Mouse (Mus musculus) liver, embryonic 16.5 days (tissue): ENCODE measurements around the gene Synj2. TPM values are rescaled to one million over a fixed set of nuclear protein-coding genes. Genes with fewer than 3 reads are reported as not detected.
A peak's percentile ranks its signal among the peaks of the same experiment; 100 is the strongest.

ENCODE experiments used
- ATAC-seq: fragments of 200-750 bp; cut with Nextera tagmentation; 2 replicates; pipeline ENCODE4 v1.8.0; 2017; ENCODE audit warnings: low read depth, mild to moderate bottlenecking, moderate number of reproducible peaks, moderate library complexity
- H3K27ac ChIP-seq: fragments of 300-500 bp; sonication (generic); 2 replicates; pipeline ENCODE4 v1.5.1; 2014; ENCODE audit warnings: mild to moderate bottlenecking, low read length
- H3K27me3 ChIP-seq: fragments of 300-500 bp; sonication (generic); 2 replicates; pipeline ENCODE4 v1.6.1; 2014; ENCODE audit warnings: low read depth, low read length, mixed read lengths; ENCODE audit not compliant: control insufficient read depth, insufficient read depth
- H3K36me3 ChIP-seq: fragments of 300-500 bp; sonication (generic); 2 replicates; pipeline ENCODE4 v1.6.1; 2014; ENCODE audit warnings: mild to moderate bottlenecking; ENCODE audit not compliant: control insufficient read depth, insufficient read depth
- H3K4me1 ChIP-seq: fragments of 300-500 bp; sonication (generic); 2 replicates; pipeline ENCODE4 v1.6.1; 2014; ENCODE audit warnings: low read depth, low read length, mixed read lengths; ENCODE audit not compliant: control insufficient read depth
- H3K4me2 ChIP-seq: fragments of 300-500 bp; sonication (generic); 2 replicates; pipeline ENCODE4 v1.6.1; 2014; ENCODE audit warnings: low read depth, low read length, mixed read lengths
- H3K4me3 ChIP-seq: fragments of 300-500 bp; sonication (generic); 2 replicates; pipeline ENCODE4 v1.5.1; 2014; ENCODE audit warnings: low read depth, mild to moderate bottlenecking, low read length
- H3K9ac ChIP-seq: fragments of 300-500 bp; sonication (generic); 2 replicates; pipeline ENCODE4 v1.6.1; 2014; ENCODE audit warnings: low read depth, low read length
- H3K9me3 ChIP-seq: fragments of 300-500 bp; sonication (generic); replicated peaks from 2 replicates; pipeline ENCODE4 v1.6.1; 2016; ENCODE audit warnings: low read length; ENCODE audit not compliant: control insufficient read depth
- whole genome bisulfite sequencing: fragments of 180-500 bp; shearing (Covaris S2); extraction: QIAGEN DNeasy Blood & Tissue Kit; methylation state at CpG from one replicate; pipeline ENCODE4 v1.1.7; 2014; ENCODE audit not compliant: insufficient replicate concordance; 5-methylcytosine and 5-hydroxymethylcytosine counted together
- polyA plus RNA-seq: library from polyadenylated mRNA; unstranded; fragments of >200 nt; fragmentation: Nextera tagmentation; extraction: Ambion mirVana; gene quantifications from 2 replicates; pipeline ENCODE4 v1.2.1, GENCODE M21; 2015

Synj2 gene
- polyA plus RNA-seq, 1 experiment from 2014 or later = 3.0 TPM

DNA sequence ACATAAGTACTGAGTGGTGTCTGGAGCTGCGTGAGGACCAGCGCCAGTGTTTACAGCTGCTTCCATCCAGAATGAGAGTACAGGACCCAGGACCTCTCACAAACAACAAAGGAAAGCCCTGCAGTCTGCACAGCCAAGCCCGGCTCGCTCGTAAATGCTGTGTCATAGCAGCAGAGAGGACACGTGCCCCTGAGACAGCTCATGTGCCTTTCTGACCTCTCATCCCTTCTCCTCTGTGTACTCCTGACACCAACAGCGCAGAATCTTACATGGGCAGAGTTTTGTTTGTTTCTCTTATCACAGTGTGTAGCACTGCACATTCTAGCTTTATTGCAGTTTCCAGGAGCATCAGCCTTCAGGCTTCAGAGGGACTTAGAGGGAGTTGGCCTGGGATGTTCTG lies 14.4 kb upstream of the Synj2 start:
- no peaks in the 10 kb centered on the region for H3K27me3 ChIP-seq
- H3K9me3 ChIP-seq = no peaks in the 10 kb centered on the region
- H3K4me1 ChIP-seq = no peaks in the 10 kb centered on the region
- no peak overlapping the region for H3K4me3 ChIP-seq
- no peak overlapping the region for H3K27ac ChIP-seq
- 54% methylated on average over 7 of the region's 7 CpGs for WGBS
- ATAC-seq = peak; percentile 82
- no peak overlapping the region for H3K9ac ChIP-seq
- H3K36me3 ChIP-seq = peaks cover 6% of the 10 kb centered on the region; the same call in 1 of the 2 replicates
- H3K4me2 ChIP-seq = no peak overlapping the region

DNA sequence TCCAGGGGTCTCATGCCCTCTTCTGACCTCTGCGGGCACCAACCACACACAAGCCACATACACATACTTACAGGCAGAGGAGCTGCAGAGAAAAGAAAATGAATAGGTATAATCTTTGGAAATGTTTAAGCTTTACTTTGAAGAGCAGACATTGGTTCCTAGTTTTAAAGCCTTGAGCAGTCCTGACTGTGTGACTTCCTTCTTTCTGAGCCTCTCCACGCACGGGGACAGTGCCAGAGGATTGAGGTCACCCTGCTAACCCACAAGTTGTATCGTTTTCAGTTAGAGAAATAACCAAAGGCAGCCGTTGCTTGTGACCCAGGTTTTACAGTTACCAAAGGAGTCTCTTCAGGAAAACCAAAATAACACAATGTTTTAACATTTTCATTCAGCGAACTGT lies 12.0 kb upstream of the Synj2 start:
- no peak for ATAC-seq

DNA sequence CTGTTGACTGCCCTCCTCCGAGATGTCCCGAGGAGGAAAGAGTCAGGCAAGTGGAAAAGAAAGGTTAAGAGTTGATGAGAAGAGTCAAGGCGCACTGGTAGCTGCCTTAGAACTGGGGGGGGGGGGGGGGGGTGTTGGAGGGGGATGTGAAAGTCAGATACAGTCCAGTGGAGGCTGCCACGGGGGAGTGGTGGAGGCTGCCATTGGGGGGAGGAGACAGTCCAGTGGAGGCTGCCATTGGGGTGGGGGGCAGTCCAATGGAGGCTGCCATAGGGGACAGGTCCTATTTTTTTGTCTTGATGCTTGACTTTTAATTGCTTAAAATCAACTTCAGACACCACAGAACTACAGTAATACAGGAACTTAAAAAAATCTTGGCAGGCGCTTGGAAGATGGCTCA lies 8.9 kb upstream of the Synj2 start:
- peaks cover 3% of the 10 kb centered on the region; the same call in 1 of the 2 replicates for H3K36me3 ChIP-seq
- 61% methylated on average over 5 of the region's 5 CpGs for whole genome bisulfite sequencing

More for the DNA sequence above, 12.0 kb upstream of the Synj2 start:
- H3K27me3 ChIP-seq = no peaks in the 10 kb centered on the region
- H3K4me2 ChIP-seq = no peak overlapping the region
- H3K36me3 ChIP-seq = peaks cover 3% of the 10 kb centered on the region; the same call in 1 of the 2 replicates
- no peaks in the 10 kb centered on the region for H3K4me1 ChIP-seq
- WGBS = 43% methylated on average over 6 of the region's 6 CpGs
- no peak overlapping the region for H3K9ac ChIP-seq
- H3K9me3 ChIP-seq = no peaks in the 10 kb centered on the region
- no peak overlapping the region for H3K27ac ChIP-seq
- no peak overlapping the region for H3K4me3 ChIP-seq

DNA sequence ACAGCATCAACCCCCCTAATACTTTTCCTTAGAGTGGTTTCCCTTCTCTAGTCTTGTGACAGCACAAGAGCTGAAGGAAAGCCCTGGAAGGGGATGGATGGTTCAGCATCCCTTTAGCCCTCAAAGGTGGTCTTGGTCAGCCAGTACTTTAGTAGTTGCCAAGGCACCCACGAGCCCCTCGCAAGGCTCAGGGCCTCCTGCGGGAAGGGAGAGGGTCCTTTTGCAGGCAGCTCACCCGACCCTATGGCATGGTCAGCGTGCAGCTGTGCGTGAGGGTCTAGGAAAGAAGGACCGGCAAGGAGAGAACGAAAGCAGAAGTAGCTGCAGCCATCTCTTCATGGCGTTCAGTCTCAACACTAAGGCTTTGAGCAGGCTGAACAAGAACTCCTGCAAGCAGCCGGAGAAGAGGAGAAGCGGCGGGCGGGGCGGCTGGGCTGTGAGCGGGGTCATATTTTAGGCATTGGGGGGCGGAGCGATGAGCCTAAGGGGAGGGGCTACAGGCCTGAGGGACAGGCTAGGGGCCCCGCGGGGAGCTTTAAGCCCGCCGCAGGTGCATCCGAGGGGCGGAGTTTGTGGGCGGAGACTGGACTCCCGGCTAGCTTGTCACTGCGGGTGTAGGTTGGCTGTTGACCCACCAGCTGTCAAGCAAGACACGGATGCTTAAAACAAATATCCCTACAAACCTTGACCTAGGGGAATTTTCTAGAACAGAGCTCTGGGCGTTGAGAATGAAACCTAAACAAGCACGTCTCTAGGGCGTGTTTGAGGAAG lies 6.3 kb upstream of the Synj2 start:
- H3K9ac ChIP-seq = peak overlapping the region; percentile 24; the same call in 1 of the 2 replicates

More for the DNA sequence above, 8.9 kb upstream of the Synj2 start:
- no peak overlapping the region for H3K4me3 ChIP-seq
- peaks cover 9% of the 10 kb centered on the region for H3K4me1 ChIP-seq
- no peaks in the 10 kb centered on the region for H3K27me3 ChIP-seq
- no peak overlapping the region for H3K27ac ChIP-seq
- no peak overlapping the region for H3K4me2 ChIP-seq
- no peak for ATAC-seq
- no peak overlapping the region for H3K9ac ChIP-seq
- no peaks in the 10 kb centered on the region for H3K9me3 ChIP-seq

DNA sequence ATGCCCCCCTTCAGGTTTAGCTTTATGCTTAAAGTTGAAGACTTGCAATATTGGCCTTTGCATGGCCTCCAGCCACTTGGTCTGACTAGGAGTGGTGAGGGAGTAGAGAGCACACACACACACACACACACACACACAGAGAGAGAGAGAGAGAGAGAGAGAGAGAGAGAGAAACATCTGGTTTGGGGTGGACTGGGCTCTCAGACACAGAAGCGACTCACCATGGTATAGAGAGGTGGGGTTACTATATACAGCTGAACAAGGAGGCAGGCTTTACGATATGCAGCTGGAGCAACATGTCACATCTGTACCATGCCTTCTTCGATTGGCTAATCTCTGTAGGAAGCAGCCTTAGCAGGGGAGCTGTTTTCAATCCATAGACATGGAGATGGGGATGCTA lies 5.4 kb upstream of the Synj2 start:
- WGBS = 50% methylated on average over 3 of the region's 3 CpGs
- Histone ChIP-seq H3K9me3 (no peaks in the 10 kb centered on the region), H3K4me1 (peaks cover 9% of the 10 kb centered on the region), H3K36me3 (no peaks in the 10 kb centered on the region), H3K4me3 (no peak overlapping the region), H3K4me2 (peak overlapping the region; percentile 63; the same call in 1 of the 2 replicates), H3K27me3 (peaks cover 7% of the 10 kb centered on the region), H3K27ac (peak overlapping the region; percentile 52), H3K9ac (no peak overlapping the region)
- no peak for ATAC-seq

More for the DNA sequence above, 6.3 kb upstream of the Synj2 start:
- no peaks in the 10 kb centered on the region; the same call in 1 of the 2 replicates for H3K36me3 ChIP-seq
- peak overlapping the region; percentile 63 for H3K4me2 ChIP-seq
- H3K4me1 ChIP-seq = peaks cover 9% of the 10 kb centered on the region
- H3K9me3 ChIP-seq = no peaks in the 10 kb centered on the region
- 1% methylated on average over 30 of the region's 30 CpGs for WGBS
- peak; percentile 94 for ATAC-seq
- H3K27ac ChIP-seq = peak overlapping the region; percentile 52
- H3K4me3 ChIP-seq = peak overlapping the region; percentile 46
- peaks cover under 1% of the 10 kb centered on the region for H3K27me3 ChIP-seq

DNA sequence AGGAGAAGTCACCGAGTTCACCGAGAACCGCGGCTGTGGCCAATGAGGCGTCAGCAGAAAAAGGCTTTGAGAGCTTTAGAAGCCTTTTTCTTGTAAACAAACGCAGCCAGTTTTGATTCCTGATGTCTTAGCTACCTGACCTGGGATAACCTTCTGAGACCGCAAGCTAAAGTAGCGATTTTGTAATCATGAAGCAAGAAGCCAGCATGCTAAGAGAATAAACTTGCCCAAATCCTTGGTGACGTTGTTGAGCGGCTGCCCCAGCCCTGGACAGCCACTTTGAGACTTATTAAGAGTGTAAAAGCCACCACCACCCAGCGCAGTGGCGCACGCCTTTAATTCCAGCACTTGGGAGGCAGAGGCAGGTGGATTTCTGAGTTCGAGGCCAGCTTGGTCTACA lies 4.8 kb upstream of the Synj2 start:
- peaks cover 9% of the 10 kb centered on the region for H3K4me1 ChIP-seq
- no peak overlapping the region for H3K4me2 ChIP-seq
- peaks cover 11% of the 10 kb centered on the region for H3K27me3 ChIP-seq
- H3K9ac ChIP-seq = no peak overlapping the region
- no peaks in the 10 kb centered on the region for H3K36me3 ChIP-seq
- ATAC-seq = no peak
- H3K27ac ChIP-seq = no peak overlapping the region
- WGBS = 67% methylated on average over 14 of the region's 14 CpGs
- no peaks in the 10 kb centered on the region for H3K9me3 ChIP-seq
- no peak overlapping the region for H3K4me3 ChIP-seq

DNA sequence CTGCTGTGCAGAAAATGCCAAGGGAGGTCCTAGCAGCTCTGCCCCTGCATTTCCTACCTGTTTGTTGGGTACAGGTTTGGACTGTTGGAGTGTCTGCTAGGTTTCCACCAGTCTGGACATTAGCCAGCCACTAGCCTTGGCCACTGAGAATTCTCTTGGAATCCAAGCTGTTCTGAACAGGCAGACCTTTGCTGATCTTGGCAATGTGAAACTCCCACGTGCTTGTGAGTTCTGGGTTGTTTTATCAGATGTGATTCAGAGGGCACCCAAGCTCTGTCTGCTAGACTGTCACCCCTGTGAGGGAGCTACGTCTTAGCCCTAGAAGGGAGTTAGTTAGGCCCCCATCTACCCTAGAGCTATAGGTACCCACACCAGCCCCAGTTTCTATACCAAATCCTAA lies 3.6 kb upstream of the Synj2 start:
- Histone ChIP-seq H3K9me3 (no peaks in the 10 kb centered on the region), H3K4me2 (no peak overlapping the region), H3K36me3 (no peaks in the 10 kb centered on the region), H3K4me3 (no peak overlapping the region), H3K9ac (no peak overlapping the region), H3K27me3 (peaks cover 22% of the 10 kb centered on the region), H3K27ac (no peak overlapping the region), H3K4me1 (peaks cover 9% of the 10 kb centered on the region)
- ATAC-seq = no peak
- 37% methylated on average over 2 of the region's 2 CpGs for WGBS

DNA sequence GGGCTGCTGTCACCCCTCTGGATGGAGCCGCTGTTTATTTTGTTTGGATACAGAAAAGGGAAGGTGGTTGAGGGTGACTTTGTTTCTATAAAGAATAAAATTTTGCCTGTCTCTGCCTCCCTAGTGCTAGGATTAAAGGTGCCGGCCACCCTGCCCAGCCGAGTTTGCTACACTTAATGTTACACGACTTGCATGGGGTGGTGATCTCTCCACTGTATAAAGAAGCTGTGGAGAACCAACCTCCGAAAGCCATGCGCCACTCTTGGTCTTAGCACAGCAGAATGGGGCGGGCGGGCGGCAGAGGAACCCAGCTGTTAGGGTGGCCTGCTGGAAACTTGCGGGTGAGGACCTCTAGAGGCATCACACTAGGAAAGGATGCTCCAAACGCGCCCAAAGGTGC lies 1.2 kb upstream of the Synj2 start:
- H3K9me3 ChIP-seq = no peaks in the 10 kb centered on the region
- peaks cover 22% of the 10 kb centered on the region for H3K27me3 ChIP-seq
- H3K4me1 ChIP-seq = peaks cover 6% of the 10 kb centered on the region
- H3K4me3 ChIP-seq = no peak overlapping the region
- no peaks in the 10 kb centered on the region for H3K36me3 ChIP-seq
- no peak overlapping the region for H3K27ac ChIP-seq
- WGBS = 59% methylated on average over 12 of the region's 12 CpGs
- H3K9ac ChIP-seq = no peak overlapping the region
- no peak for ATAC-seq
- no peak overlapping the region for H3K4me2 ChIP-seq

DNA sequence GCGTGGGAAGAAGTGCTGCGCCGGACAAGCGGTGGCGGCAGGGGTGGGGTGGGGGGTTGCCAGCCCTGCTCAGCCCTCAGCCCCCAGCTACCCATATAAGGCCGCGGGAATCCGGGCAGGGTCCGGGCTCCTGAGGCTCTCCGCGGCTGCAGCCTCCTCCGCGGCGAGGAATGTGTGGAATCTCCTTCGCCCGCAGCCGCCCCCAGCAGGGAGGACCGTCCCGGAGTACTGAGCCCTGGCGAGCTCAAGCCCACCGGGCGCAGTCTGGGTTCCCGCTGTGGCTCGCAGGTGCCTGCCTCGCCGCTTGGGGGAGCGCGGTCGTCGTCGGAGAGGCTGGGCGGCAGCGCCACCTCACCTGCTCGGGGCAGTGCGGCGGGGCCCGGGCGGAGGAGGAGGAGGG lies 288 bp upstream of the Synj2 start:
- no peaks in the 10 kb centered on the region for H3K36me3 ChIP-seq
- H3K27ac ChIP-seq = no peak overlapping the region
- ATAC-seq = peak; percentile 81
- WGBS = 1% methylated on average over 32 of the region's 38 CpGs
- H3K4me3 ChIP-seq = peak overlapping the region; percentile 68
- peaks cover 22% of the 10 kb centered on the region for H3K27me3 ChIP-seq
- H3K4me1 ChIP-seq = no peaks in the 10 kb centered on the region; the same call in none of the 2 replicates
- H3K9me3 ChIP-seq = no peaks in the 10 kb centered on the region
- H3K9ac ChIP-seq = peak overlapping the region; percentile 32
- peak overlapping the region; percentile 59 for H3K4me2 ChIP-seq
